7 mouse cellular contexts compared by ENCODE assay signal in the genomic region with DNA sequence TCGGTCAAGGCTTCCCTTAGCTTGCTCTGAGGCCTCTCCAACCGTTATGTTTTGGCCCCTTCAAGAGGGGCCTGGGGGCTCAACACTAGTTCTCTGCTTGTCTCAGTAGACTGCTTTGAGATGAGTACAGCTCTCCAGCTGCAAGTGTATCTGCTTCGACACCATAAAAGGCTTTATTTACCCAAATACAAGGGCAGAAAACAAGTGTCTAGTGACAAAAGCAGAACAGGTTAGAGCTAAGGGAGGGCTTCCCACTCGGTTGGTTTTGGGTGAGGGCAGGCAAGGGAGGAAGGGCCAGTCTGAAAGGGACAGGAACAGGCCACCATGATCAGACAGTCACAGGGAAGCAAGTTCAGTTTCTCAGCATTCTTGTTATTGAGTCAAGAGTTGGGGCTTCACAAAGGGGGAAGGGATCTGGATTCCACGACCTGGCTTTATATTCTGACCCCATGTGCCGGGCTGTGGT. TPM values are rescaled to one million over a fixed set of nuclear protein-coding genes. Genes with fewer than 3 reads are reported as not detected.
DNase-seq lines count a peak whose midpoint lies in the region; ATAC-seq and TF ChIP-seq lines count a peak whose summit lies in the region.

No protein-coding gene starts in this region.

- no peak for ATAC-seq in forebrain, postnatal 0 days
- ATAC-seq in midbrain, embryonic 13.5 days = no peak

- H3K4me2 ChIP-seq in forebrain, postnatal 0 days (ENCODE audit: low read depth) = peak overlapping the region; percentile 72
- H3K4me2 ChIP-seq in midbrain, embryonic 13.5 days (replicated peaks) = peak overlapping the region; percentile 88

- peaks cover 17% of the 10 kb centered on the region for H3K4me1 ChIP-seq in forebrain, postnatal 0 days (ENCODE audit: insufficient read depth)
- H3K4me1 ChIP-seq in midbrain, embryonic 13.5 days (replicated peaks) = peaks cover 59% of the 10 kb centered on the region

- intact Hi-C loops in left cerebral cortex, postnatal 4 days (cut with DNase I) = no loop called here

- H3K27me3 ChIP-seq in forebrain, postnatal 0 days (ENCODE audit: insufficient read depth, low read length) = no peaks in the 10 kb centered on the region
- H3K27me3 ChIP-seq in midbrain, embryonic 13.5 days = no peaks in the 10 kb centered on the region

- no peaks in the 10 kb centered on the region for H3K9me3 ChIP-seq in forebrain, postnatal 0 days (ENCODE audit: low read length)
- H3K9me3 ChIP-seq in midbrain, embryonic 13.5 days = no peaks in the 10 kb centered on the region

- DNase-seq in thymus, postnatal 25 days = peak; percentile 29
- DNase-seq in thymus, postnatal 36 days = no peak
- no peak for DNase-seq in forebrain, postnatal 0 days
- peak; percentile 26 for DNase-seq in kidney, postnatal 14 days
- DNase-seq in layer of hippocampus, postnatal 25 days (ENCODE audit: extremely low spot score in 1 of 2, low spot score in 1 of 2) = no peak
- no peak for DNase-seq in left cerebral cortex, postnatal 4 days

- peak overlapping the region; percentile 91 for H3K4me3 ChIP-seq in forebrain, postnatal 0 days (ENCODE audit: low read depth, low read length)
- H3K4me3 ChIP-seq in midbrain, embryonic 13.5 days (replicated peaks) = peak overlapping the region; percentile 86

- peaks cover 30% of the 10 kb centered on the region for H3K36me3 ChIP-seq in forebrain, postnatal 0 days (ENCODE audit: insufficient read depth)
- peaks cover 32% of the 10 kb centered on the region for H3K36me3 ChIP-seq in midbrain, embryonic 13.5 days

- 2% methylated on average over 6 of the region's 6 CpGs for WGBS in forebrain, postnatal 0 days
- 5% methylated on average over 6 of the region's 6 CpGs for WGBS in midbrain, embryonic 13.5 days

- TF ChIP-seq CTCF in forebrain, postnatal 0 days (IDR thresholded peaks at IDR 0.05; ENCODE audit: low read depth) = no peak

- H3K9ac ChIP-seq in forebrain, postnatal 0 days = peak overlapping the region; percentile 97
- H3K9ac ChIP-seq in midbrain, embryonic 13.5 days (replicated peaks) = peak overlapping the region; percentile 89

- H3K27ac ChIP-seq in forebrain, postnatal 0 days (ENCODE audit: low read depth, low read length) = peak overlapping the region; percentile 62
- peak overlapping the region; percentile 99 for H3K27ac ChIP-seq in midbrain, embryonic 13.5 days

RNA-seq across cellular contexts. Expression of gene Plekho1, which starts 1.4 kb away (rescaled TPM):
- 93.5 and 135 TPM in 2 replicates for total RNA-seq in forebrain, postnatal 0 days (2014; rRNA removed)
- polyA plus RNA-seq in forebrain, postnatal 0 days (2015; fragmentation: Nextera tagmentation; extraction: Ambion mirVana) = 51.8 and 60.1 TPM in 2 replicates
- polyA plus RNA-seq in midbrain, embryonic 13.5 days (2015; fragmentation: Nextera tagmentation; extraction: Ambion mirVana) = 61.2 and 77.0 TPM in 2 replicates
- total RNA-seq in layer of hippocampus, postnatal 25 days (2021) = 10 to 100 TPM; 37.0 to 41.3 TPM
- total RNA-seq in left cerebral cortex, postnatal 4 days (2021) = 10 to 100 TPM; 83.3 to 89.3 TPM

Comparison
In these comparisons a context has a peak if more than half of its experiments do, and no peak if none do; other contexts are left out.
1. DNase-seq: peak in thymus, postnatal 25 days (single experiment) and kidney, postnatal 14 days (single experiment); none in thymus, postnatal 36 days (0 of 2), forebrain, postnatal 0 days (single experiment), layer of hippocampus, postnatal 25 days (0 of 2) and left cerebral cortex, postnatal 4 days (single experiment).